Mouse (Mus musculus) limb, embryonic 11.5 days (tissue): Measurements from ENCODE around the gene Hipk1. TPM values are rescaled to one million over a fixed set of nuclear protein-coding genes. Genes with fewer than 3 reads are reported as not detected.

Experiments used
- ATAC-seq: fragments of 200-750 bp; cut with Nextera tagmentation; 2 replicates; pipeline ENCODE4 v1.8.0; 2017; ENCODE audit warnings: low read depth; ENCODE audit not compliant: insufficient number of reproducible peaks, low FRiP score, low TSS enrichment
- DNase-seq: peaks from one replicate; pipeline ENCODE4 v3.0.0-alpha.2; 2015; ENCODE audit warnings: low spot score
- H3K27ac ChIP-seq: fragments of 300-500 bp; sonication (generic); replicated peaks from 2 replicates; pipeline ENCODE4 v1.5.1; 2014; ENCODE audit warnings: low read depth, mild to moderate bottlenecking, low read length
- H3K27me3 ChIP-seq: fragments of 300-500 bp; sonication (generic); 2 replicates; pipeline ENCODE4 v1.6.1; 2014; ENCODE audit warnings: mild to moderate bottlenecking, low read length, mixed read lengths; ENCODE audit not compliant: control insufficient read depth, insufficient read depth
- H3K36me3 ChIP-seq: fragments of 300-500 bp; sonication (generic); 2 replicates; pipeline ENCODE4 v1.6.1; 2014; ENCODE audit warnings: mild to moderate bottlenecking, low read length, moderate library complexity, mixed read lengths; ENCODE audit not compliant: control insufficient read depth, insufficient read depth
- H3K4me1 ChIP-seq: fragments of 300-500 bp; sonication (generic); 2 replicates; pipeline ENCODE4 v1.6.1; 2014; ENCODE audit warnings: low read length, mixed read lengths; ENCODE audit not compliant: control insufficient read depth, insufficient read depth
- H3K4me2 ChIP-seq: fragments of 300-500 bp; sonication (generic); 2 replicates; pipeline ENCODE4 v1.6.1; 2014; ENCODE audit warnings: low read depth, mild to moderate bottlenecking, moderate library complexity; ENCODE audit not compliant: severe bottlenecking
- H3K4me3 ChIP-seq: fragments of 300-500 bp; sonication (generic); 2 replicates; pipeline ENCODE4 v1.5.1; 2014; ENCODE audit warnings: low read depth, low read length
- H3K9ac ChIP-seq: fragments of 300-500 bp; sonication (generic); 2 replicates; pipeline ENCODE4 v1.6.1; 2014; ENCODE audit warnings: mild to moderate bottlenecking, low read length
- H3K9me3 ChIP-seq: fragments of 300-500 bp; sonication (generic); 2 replicates; pipeline ENCODE4 v1.6.1; 2016; ENCODE audit warnings: low read length; ENCODE audit not compliant: control insufficient read depth
- WGBS: fragments of 180-500 bp; shearing (Covaris S2); extraction: QIAGEN DNeasy Blood & Tissue Kit; methylation state at CpG from one replicate; pipeline ENCODE4 v1.1.7; 2014; 5-methylcytosine and 5-hydroxymethylcytosine counted together
- polyA plus RNA-seq: library from polyadenylated mRNA; unstranded; fragments of >200 nt; fragmentation: Nextera tagmentation; extraction: Ambion mirVana; gene quantifications from 2 replicates; pipeline ENCODE4 v1.2.1, GENCODE M21; 2014

The Hipk1 gene
- polyA plus RNA-seq, 1 experiment from 2014 or later, result 13.4 TPM

GRCm38 (mm10) chr3:103729850-103730249, 61.5 kb downstream of the Hipk1 start:
- Histone ChIP-seq H3K27me3 (no peaks in the 10 kb centered on the region), H3K27ac (no peak overlapping the region), H3K4me1 (peaks cover 26% of the 10 kb centered on the region), H3K4me2 (no peak overlapping the region), H3K4me3 (no peak overlapping the region), H3K9me3 (no peaks in the 10 kb centered on the region), H3K36me3 (no peaks in the 10 kb centered on the region), H3K9ac (no peak overlapping the region)
- ATAC-seq, result no peak
- 91% methylated on average over 9 of the region's 9 CpGs for WGBS
- no peak for DNase-seq

GRCm38 (mm10) chr3:103727813-103728326, 63.5 kb downstream of the Hipk1 start:
- 39% methylated on average over 2 of the region's 2 CpGs for WGBS
- ATAC-seq, result no peak

GRCm38 (mm10) chr3:103726642-103727041, 64.7 kb downstream of the Hipk1 start:
- H3K27ac ChIP-seq, result no peak overlapping the region
- 33% methylated on average over 3 of the region's 3 CpGs for WGBS
- ATAC-seq (no peak), DNase-seq (no peak)
- H3K4me3 ChIP-seq, result no peak overlapping the region
- no peak overlapping the region for H3K9ac ChIP-seq
- H3K4me2 ChIP-seq, result no peak overlapping the region
- peaks cover 4% of the 10 kb centered on the region; the same call in 1 of the 2 replicates for H3K4me1 ChIP-seq
- no peaks in the 10 kb centered on the region for H3K27me3 ChIP-seq
- no peaks in the 10 kb centered on the region for H3K36me3 ChIP-seq
- no peaks in the 10 kb centered on the region for H3K9me3 ChIP-seq

More at GRCm38 (mm10) chr3:103727813-103728326, 63.5 kb downstream of the Hipk1 start:
- no peak for DNase-seq
- no peaks in the 10 kb centered on the region for H3K36me3 ChIP-seq
- no peak overlapping the region for H3K9ac ChIP-seq
- no peaks in the 10 kb centered on the region for H3K9me3 ChIP-seq
- H3K4me2 ChIP-seq, result no peak overlapping the region
- H3K27ac ChIP-seq, result no peak overlapping the region
- peaks cover 7% of the 10 kb centered on the region; the same call in 1 of the 2 replicates for H3K4me1 ChIP-seq
- no peak overlapping the region for H3K4me3 ChIP-seq
- H3K27me3 ChIP-seq, result no peaks in the 10 kb centered on the region

- Histone ChIP-seq H3K4me2 (no peak overlapping the region), H3K9ac (no peak overlapping the region), H3K36me3 (no peaks in the 10 kb centered on the region), H3K4me3 (no peak overlapping the region), H3K4me1 (peaks cover 4% of the 10 kb centered on the region; the same call in 1 of the 2 replicates), H3K27ac (no peak overlapping the region), H3K27me3 (no peaks in the 10 kb centered on the region), H3K9me3 (no peaks in the 10 kb centered on the region)
- WGBS, result 66% methylated on average over 3 of the region's 3 CpGs
- DNase-seq (no peak), ATAC-seq (no peak)
Observed at GRCm38 (mm10) chr3:103724137-103724536, 67.2 kb downstream of the Hipk1 start.

GRCm38 (mm10) chr3:103718728-103719127, 72.6 kb downstream of the Hipk1 start:
- Histone ChIP-seq H3K9me3 (no peaks in the 10 kb centered on the region), H3K27ac (no peak overlapping the region), H3K9ac (no peak overlapping the region), H3K4me1 (peaks cover 7% of the 10 kb centered on the region; the same call in 1 of the 2 replicates), H3K4me3 (no peak overlapping the region), H3K36me3 (no peaks in the 10 kb centered on the region), H3K27me3 (no peaks in the 10 kb centered on the region), H3K4me2 (no peak overlapping the region)
- DNase-seq (no peak), ATAC-seq (no peak)
- WGBS, result 95% methylated on average over 4 of the region's 4 CpGs

GRCm38 (mm10) chr3:103716774-103717760, 74.3 kb downstream of the Hipk1 start:
- Histone ChIP-seq H3K4me1 (peaks cover 7% of the 10 kb centered on the region; the same call in 1 of the 2 replicates), H3K36me3 (no peaks in the 10 kb centered on the region), H3K4me3 (no peak overlapping the region), H3K27ac (no peak overlapping the region), H3K4me2 (no peak overlapping the region), H3K9ac (no peak overlapping the region), H3K27me3 (no peaks in the 10 kb centered on the region), H3K9me3 (no peaks in the 10 kb centered on the region)
- DNase-seq, result no peak
- 63% methylated on average over 15 of the region's 15 CpGs for WGBS
- no peak for ATAC-seq

- Histone ChIP-seq H3K4me1 (peaks cover 7% of the 10 kb centered on the region; the same call in 1 of the 2 replicates), H3K27me3 (no peaks in the 10 kb centered on the region), H3K4me2 (no peak overlapping the region), H3K27ac (no peak overlapping the region), H3K36me3 (no peaks in the 10 kb centered on the region), H3K9ac (no peak overlapping the region), H3K9me3 (no peaks in the 10 kb centered on the region), H3K4me3 (no peak overlapping the region)
- ATAC-seq (no peak), DNase-seq (no peak)
- WGBS, result 51% methylated on average over 11 of the region's 11 CpGs
Observed at GRCm38 (mm10) chr3:103715762-103716693, 75.3 kb downstream of the Hipk1 start.

GRCm38 (mm10) chr3:103714942-103715341, 76.4 kb downstream of the Hipk1 start:
- Histone ChIP-seq H3K36me3 (no peaks in the 10 kb centered on the region), H3K9me3 (no peaks in the 10 kb centered on the region), H3K4me2 (no peak overlapping the region), H3K27ac (no peak overlapping the region), H3K9ac (no peak overlapping the region), H3K4me1 (peaks cover 7% of the 10 kb centered on the region; the same call in 1 of the 2 replicates), H3K27me3 (no peaks in the 10 kb centered on the region), H3K4me3 (no peak overlapping the region)
- ATAC-seq (no peak), DNase-seq (no peak)
- 81% methylated on average over 8 of the region's 8 CpGs for WGBS
